Mouse (Mus musculus) neural tube, embryonic 13.5 days (tissue): ENCODE data around the gene Phtf1. TPM values are rescaled to one million over a fixed set of nuclear protein-coding genes. Genes with fewer than 3 reads are reported as not detected.

Experiments
- ATAC-seq: fragments of 200-750 bp; cut with Nextera tagmentation; 2 replicates; pipeline ENCODE4 v1.8.0; 2017; ENCODE audit warnings: low read depth, mild to moderate bottlenecking, moderate TSS enrichment, moderate library complexity
- H3K27ac ChIP-seq: fragments of 300-500 bp; sonication (generic); replicated peaks from 2 replicates; pipeline ENCODE4 v1.5.1; 2015; ENCODE audit warnings: moderate library complexity, mild to moderate bottlenecking, inconsistent platforms
- H3K27me3 ChIP-seq: fragments of 300-500 bp; sonication (generic); 2 replicates; pipeline ENCODE4 v1.6.1; 2015; ENCODE audit warnings: mild to moderate bottlenecking, inconsistent platforms
- H3K36me3 ChIP-seq: fragments of 300-500 bp; sonication (generic); 2 replicates; pipeline ENCODE4 v1.6.1; 2015; ENCODE audit warnings: mild to moderate bottlenecking, inconsistent platforms
- H3K4me1 ChIP-seq: fragments of 300-500 bp; sonication (generic); replicated peaks from 2 replicates; pipeline ENCODE4 v1.6.1; 2015; ENCODE audit warnings: inconsistent platforms
- H3K4me2 ChIP-seq: fragments of 300-500 bp; sonication (generic); 2 replicates; pipeline ENCODE4 v1.6.1; 2015; ENCODE audit warnings: inconsistent platforms, mild to moderate bottlenecking, moderate library complexity
- H3K4me3 ChIP-seq: fragments of 300-500 bp; sonication (generic); 2 replicates; pipeline ENCODE4 v1.5.1; 2015; ENCODE audit warnings: mild to moderate bottlenecking, inconsistent platforms
- H3K9ac ChIP-seq: fragments of 300-500 bp; sonication (generic); 2 replicates; pipeline ENCODE4 v1.6.1; 2015; ENCODE audit warnings: moderate library complexity, mild to moderate bottlenecking, inconsistent platforms
- H3K9me3 ChIP-seq: fragments of 300-500 bp; sonication (generic); 2 replicates; pipeline ENCODE4 v1.6.1; 2016; ENCODE audit warnings: inconsistent platforms
- WGBS: fragments of 180-500 bp; shearing (Covaris S2); methylation state at CpG from one replicate; pipeline ENCODE4 v1.1.7; 2015; 5-methylcytosine and 5-hydroxymethylcytosine counted together
- polyA plus RNA-seq: library from polyadenylated mRNA; unstranded; fragments of >200 nt; fragmentation: Nextera tagmentation; extraction: Ambion mirVana; gene quantifications from 2 replicates; pipeline ENCODE4 v1.2.1, GENCODE M21; 2015

Gene Phtf1
- 28.6 and 30.4 TPM in 2 replicates for polyA plus RNA-seq

DNA sequence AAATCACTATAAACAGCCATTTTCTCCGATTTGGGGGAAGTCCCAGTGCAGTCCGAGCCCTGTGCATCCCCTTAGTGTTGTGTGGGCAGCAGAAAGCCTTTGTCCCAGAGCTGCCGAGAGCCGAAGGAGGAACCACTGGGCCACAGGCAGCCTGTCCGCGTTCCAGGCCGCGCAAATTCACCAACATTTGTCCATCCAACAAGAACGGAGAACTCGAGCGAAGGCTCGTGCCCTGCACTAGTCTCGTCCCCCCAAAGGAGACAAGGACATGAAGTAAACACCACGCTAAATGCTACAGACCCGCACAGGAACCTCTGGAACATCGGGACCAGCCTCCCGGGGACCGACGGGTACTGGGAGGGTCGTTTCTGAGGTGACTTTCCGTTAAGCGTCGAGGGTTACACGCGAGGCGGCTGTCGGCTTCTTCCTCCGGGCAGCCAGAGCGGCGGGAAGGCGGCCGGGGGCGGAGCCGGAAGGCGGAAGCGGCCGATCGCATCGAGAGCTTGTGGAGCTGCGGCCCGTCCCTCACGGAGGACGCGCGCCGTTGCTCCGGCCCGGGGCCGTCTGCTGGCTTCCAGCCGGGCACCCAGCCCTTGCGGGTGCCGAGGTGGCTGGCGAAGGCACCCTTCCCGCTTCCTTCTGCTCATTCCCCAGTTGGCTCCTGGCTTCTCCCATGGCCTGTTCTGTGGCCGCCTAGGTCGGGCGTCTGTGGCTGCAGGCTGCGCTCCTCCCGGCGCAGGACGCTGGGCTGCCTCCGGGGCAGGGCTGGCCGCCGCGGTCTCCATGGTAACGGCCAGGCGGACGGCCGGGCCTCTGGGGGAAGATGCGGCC, at the start of gene Phtf1:
Gene Phtf1 (plus strand): TSS at position 250 of the 831 bp plus-strand sequence.
- H3K4me3 ChIP-seq, result peak within 1 kb of the TSS; percentile 87
- H3K4me2 ChIP-seq, result peak within 1 kb of the TSS; percentile 81
- peak; percentile 97 for ATAC-seq
- under 1% methylated on average over 69 of the region's 70 CpGs for WGBS
- H3K9ac ChIP-seq, result peak within 1 kb of the TSS; percentile 97
- peak within 1 kb of the TSS; percentile 98 for H3K27ac ChIP-seq
- H3K4me1 ChIP-seq, result peaks cover 31% of the 10 kb centered on the region
- H3K36me3 ChIP-seq, result peaks cover 23% of the 10 kb centered on the region
- no peaks in the 10 kb centered on the region for H3K27me3 ChIP-seq
- H3K9me3 ChIP-seq, result no peaks in the 10 kb centered on the region

DNA sequence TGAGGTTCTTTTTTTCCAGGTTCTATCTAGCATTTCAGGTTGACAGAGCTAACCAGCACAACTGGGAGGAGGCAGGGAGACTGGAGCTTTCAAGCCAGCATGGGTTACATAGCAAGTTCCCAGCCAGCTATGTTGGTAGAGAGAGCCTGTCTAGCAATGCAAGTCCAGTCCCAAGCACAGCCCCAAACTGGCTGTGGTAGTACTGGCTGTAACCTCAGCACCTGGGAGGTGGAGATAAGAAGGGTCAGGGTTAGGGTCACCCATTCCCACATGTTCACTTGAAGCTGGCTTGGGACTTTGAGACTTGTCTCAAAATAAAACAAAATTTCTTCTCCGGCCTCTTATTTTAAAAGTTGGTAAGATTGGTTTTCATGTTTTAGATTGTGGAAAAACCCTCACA, 47.8 kb upstream of the Phtf1 start:
- 95% methylated on average over 1 of the region's 1 CpGs for WGBS
- no peak overlapping the region for H3K4me2 ChIP-seq
- H3K36me3 ChIP-seq, result no peaks in the 10 kb centered on the region
- H3K4me3 ChIP-seq, result no peak overlapping the region
- H3K4me1 ChIP-seq, result peaks cover 55% of the 10 kb centered on the region
- no peak overlapping the region for H3K9ac ChIP-seq
- H3K27ac ChIP-seq, result no peak overlapping the region
- no peak for ATAC-seq
- H3K9me3 ChIP-seq, result no peaks in the 10 kb centered on the region
- no peaks in the 10 kb centered on the region for H3K27me3 ChIP-seq

DNA sequence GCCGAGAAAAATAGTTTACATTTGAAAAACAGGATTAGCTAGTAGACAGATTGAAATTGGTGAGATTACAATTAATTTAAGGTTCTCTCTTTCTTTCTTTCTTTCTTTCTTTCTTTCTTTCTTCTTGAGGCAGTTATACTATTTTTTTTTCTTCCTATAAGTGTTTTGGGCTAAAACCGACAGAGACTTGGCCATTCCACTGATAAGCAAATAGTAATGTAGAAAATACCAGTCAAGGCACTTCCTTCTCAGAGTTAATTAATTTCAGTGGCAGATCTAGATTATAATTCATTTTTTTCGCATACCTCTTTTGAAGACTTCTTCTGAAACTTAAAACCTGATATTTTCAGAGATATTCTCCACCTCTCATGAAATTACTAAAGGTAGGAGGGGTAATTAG, 42.6 kb upstream of the Phtf1 start:
- 65% methylated on average over 3 of the region's 3 CpGs for WGBS
- H3K27ac ChIP-seq, result no peak overlapping the region
- H3K9me3 ChIP-seq, result no peaks in the 10 kb centered on the region
- no peak overlapping the region for H3K9ac ChIP-seq
- no peak overlapping the region for H3K4me3 ChIP-seq
- H3K27me3 ChIP-seq, result no peaks in the 10 kb centered on the region
- no peak overlapping the region for H3K4me2 ChIP-seq
- peaks cover 13% of the 10 kb centered on the region; the same call in 1 of the 2 replicates for H3K36me3 ChIP-seq
- H3K4me1 ChIP-seq, result peaks cover 40% of the 10 kb centered on the region
- no peak for ATAC-seq

DNA sequence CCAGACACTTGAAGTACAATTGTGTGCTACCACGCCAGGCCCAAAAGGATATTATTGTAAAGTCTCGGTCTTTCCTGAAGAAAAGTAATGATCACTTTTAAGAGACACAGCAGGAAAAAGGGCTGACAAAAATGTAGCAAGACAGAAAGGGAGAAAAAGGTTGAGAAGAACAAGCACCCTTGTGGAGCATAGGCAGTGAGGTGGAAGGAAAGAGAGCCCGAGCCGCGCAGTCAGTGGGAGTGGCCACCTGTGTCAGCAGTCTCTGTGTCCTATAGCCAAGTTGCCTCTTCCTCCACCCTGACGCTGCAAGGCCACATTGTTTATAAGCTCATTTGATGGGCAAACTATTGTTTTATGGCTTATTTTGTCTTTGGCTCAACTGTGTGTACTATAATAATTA, 40.4 kb upstream of the Phtf1 start:
- Histone ChIP-seq H3K27ac (peak overlapping the region; percentile 42; the same call in 1 of the 2 replicates), H3K36me3 (peaks cover 28% of the 10 kb centered on the region), H3K4me3 (no peak overlapping the region), H3K27me3 (no peaks in the 10 kb centered on the region), H3K9ac (no peak overlapping the region), H3K4me2 (no peak overlapping the region), H3K4me1 (peaks cover 30% of the 10 kb centered on the region), H3K9me3 (no peaks in the 10 kb centered on the region)
- no peak for ATAC-seq
- 47% methylated on average over 6 of the region's 6 CpGs for WGBS

DNA sequence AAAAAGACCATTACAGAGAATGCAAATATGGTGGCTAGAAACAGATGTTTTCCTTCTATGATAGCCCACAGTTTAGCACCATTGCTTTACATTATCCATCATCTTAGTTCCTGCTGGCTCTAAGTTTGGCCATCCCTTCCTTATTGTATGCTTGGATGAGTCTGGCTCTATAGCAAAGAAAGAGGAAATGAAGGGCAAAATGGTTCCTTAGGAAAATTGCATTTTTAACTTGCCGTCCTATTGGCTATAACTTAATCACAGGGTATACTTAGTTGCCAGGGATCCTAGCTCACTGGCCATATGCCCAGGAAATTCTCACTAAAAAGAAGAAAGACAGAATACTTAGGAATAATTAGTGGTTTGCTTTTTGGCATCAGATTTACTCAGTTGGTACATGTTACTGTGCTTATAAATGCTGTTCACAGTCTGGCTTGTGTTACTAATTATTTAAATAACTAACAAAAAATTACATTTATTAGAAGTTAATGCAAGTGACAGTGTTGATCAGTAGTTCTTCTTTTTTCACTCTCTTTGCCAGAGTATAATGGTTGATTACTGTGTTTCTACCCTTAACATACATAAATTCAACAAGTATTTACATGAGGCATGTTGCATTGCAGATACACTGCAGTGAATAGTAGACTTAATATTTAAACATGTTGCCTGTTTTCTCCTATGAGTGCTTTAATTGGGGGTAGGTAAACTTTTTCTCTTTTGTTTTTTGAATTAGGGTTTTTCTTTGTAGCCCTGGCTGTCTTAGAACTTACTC, 22.9 kb upstream of the Phtf1 start:
- Histone ChIP-seq H3K36me3 (no peaks in the 10 kb centered on the region), H3K9ac (no peak overlapping the region), H3K4me1 (no peaks in the 10 kb centered on the region), H3K4me2 (no peak overlapping the region), H3K4me3 (no peak overlapping the region), H3K27ac (no peak overlapping the region), H3K9me3 (no peaks in the 10 kb centered on the region), H3K27me3 (no peaks in the 10 kb centered on the region)
- 81% methylated on average over 1 of the region's 1 CpGs for WGBS
- no peak for ATAC-seq

DNA sequence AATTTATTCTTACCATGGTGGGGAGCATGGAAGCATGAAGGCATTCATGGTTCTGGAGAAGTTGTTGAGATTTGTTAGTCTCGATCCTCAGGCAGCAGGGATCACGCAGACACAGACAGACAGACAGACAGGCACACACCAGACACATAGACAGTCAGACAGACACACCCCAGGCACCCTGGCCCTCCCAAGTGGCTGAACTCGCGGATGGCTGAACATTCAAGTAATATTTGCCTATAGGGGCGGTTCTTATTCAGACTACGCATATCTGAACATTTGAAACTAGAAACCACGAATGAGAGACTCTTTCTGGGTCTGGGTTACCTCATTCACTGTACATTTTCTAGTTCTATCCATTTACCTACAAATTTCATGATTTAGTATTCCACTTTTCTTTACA, 19.2 kb upstream of the Phtf1 start:
- no peak overlapping the region for H3K4me2 ChIP-seq
- H3K27ac ChIP-seq, result no peak overlapping the region
- H3K9ac ChIP-seq, result no peak overlapping the region
- ATAC-seq, result no peak
- H3K36me3 ChIP-seq, result no peaks in the 10 kb centered on the region
- no peak overlapping the region for H3K4me3 ChIP-seq
- WGBS, result 90% methylated on average over 7 of the region's 7 CpGs
- no peaks in the 10 kb centered on the region for H3K4me1 ChIP-seq
- no peaks in the 10 kb centered on the region for H3K27me3 ChIP-seq
- H3K9me3 ChIP-seq, result no peaks in the 10 kb centered on the region

DNA sequence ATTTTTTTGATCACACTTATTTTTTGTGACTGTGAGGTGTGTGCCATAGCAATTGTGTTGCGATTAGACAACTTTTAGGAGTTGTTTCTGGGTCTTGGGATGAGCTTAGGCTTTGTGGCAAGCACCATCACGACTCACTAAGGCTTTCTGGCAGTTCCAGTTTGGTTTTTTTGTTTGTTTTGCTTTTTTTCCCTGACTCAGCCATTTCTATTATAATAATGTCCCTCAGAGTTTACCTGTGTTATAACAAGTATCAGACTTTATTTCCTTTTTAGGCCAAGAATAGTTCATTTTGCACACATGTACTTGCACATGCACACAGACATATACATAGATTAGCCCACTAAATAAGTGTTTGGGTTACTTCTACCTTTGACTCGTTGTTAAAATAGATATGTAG, 7.3 kb upstream of the Phtf1 start:
- H3K9me3 ChIP-seq, result no peaks in the 10 kb centered on the region
- WGBS, result 91% methylated on average over 3 of the region's 3 CpGs
- ATAC-seq, result no peak
- no peak overlapping the region for H3K4me2 ChIP-seq
- no peaks in the 10 kb centered on the region for H3K27me3 ChIP-seq
- H3K9ac ChIP-seq, result no peak overlapping the region
- no peaks in the 10 kb centered on the region for H3K4me1 ChIP-seq
- H3K4me3 ChIP-seq, result no peak overlapping the region
- peaks cover 36% of the 10 kb centered on the region for H3K36me3 ChIP-seq
- no peak overlapping the region for H3K27ac ChIP-seq

DNA sequence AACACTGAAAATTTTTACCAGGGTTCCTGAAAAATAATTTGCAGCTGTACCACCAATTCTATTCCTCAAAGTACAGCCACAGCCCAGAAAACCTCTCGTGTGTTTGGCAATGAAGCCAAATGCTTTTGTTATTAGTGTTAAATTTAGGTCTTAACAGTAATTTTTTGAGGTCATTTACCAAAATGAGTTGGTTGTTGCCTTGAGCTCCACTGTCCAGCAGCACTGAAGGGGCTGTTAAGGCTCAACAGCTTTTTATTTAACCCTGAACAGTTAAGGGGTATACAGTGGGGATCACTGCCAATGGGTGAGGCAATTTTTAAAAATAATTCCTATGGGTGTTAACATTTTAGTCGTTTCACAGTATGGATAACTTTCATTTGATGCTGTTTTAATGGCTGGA, 679 bp upstream of the Phtf1 start:
- H3K4me3 ChIP-seq, result peak overlapping the region; percentile 87
- WGBS, result 23% methylated on average over 2 of the region's 2 CpGs
- H3K4me2 ChIP-seq, result peak overlapping the region; percentile 81
- H3K36me3 ChIP-seq, result peaks cover 26% of the 10 kb centered on the region
- H3K9me3 ChIP-seq, result no peaks in the 10 kb centered on the region
- H3K4me1 ChIP-seq, result peaks cover 31% of the 10 kb centered on the region
- no peaks in the 10 kb centered on the region for H3K27me3 ChIP-seq
- ATAC-seq, result no peak
- peak overlapping the region; percentile 98 for H3K27ac ChIP-seq
- H3K9ac ChIP-seq, result peak overlapping the region; percentile 97

DNA sequence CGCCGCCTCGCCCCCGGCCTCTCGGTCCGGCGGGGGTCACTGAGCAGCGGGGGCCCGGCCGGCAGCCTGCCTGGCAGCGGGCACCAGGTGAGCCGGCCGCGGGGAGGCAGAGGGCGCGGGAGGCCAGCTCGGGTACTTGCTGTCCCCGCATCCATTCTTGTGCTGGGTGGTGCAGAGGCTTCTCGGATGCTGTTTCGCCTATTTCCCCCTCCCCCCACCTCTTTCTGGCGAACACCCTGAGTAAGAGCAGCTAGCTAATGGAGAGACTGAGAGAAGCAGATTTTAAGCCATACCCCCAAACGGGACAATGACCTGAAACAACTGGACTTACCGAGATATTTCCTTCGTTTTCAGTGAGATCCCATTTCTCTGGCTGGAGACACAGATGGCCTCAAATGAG, 791 bp downstream of the Phtf1 start:
- Histone ChIP-seq H3K27me3 (no peaks in the 10 kb centered on the region), H3K27ac (peak overlapping the region; percentile 98), H3K36me3 (peaks cover 28% of the 10 kb centered on the region), H3K9me3 (no peaks in the 10 kb centered on the region), H3K9ac (peak overlapping the region; percentile 97), H3K4me3 (peak overlapping the region; percentile 87), H3K4me2 (peak overlapping the region; percentile 81), H3K4me1 (peaks cover 31% of the 10 kb centered on the region)
- peak; percentile 90 for ATAC-seq
- WGBS, result under 1% methylated on average over 24 of the region's 24 CpGs

DNA sequence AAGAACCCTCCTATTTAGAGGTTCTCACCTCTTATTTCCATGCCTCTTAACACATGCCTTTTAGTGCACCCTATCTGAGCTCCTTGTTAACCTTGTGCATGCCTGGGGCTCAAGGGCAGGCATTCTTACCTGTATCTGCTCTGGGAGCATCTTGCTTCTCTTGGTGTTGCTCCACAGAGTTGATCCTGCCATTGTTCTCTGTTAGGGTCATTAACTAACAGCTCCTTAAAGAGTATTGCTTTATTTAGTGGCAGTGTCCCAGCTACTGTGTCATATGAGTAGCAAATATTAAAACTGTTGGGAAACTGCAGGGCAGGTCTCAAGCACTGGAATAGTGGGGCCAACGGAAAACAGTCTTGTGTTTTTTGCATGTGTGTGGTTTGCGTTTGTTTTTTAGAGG, 3.2 kb downstream of the Phtf1 start:
- 98% methylated on average over 2 of the region's 2 CpGs for WGBS
- H3K27me3 ChIP-seq, result no peaks in the 10 kb centered on the region
- no peak overlapping the region for H3K4me2 ChIP-seq
- H3K9ac ChIP-seq, result no peak overlapping the region
- H3K4me1 ChIP-seq, result peaks cover 31% of the 10 kb centered on the region
- H3K4me3 ChIP-seq, result no peak overlapping the region
- no peaks in the 10 kb centered on the region for H3K9me3 ChIP-seq
- peaks cover 30% of the 10 kb centered on the region for H3K36me3 ChIP-seq
- no peak overlapping the region for H3K27ac ChIP-seq
- no peak for ATAC-seq

DNA sequence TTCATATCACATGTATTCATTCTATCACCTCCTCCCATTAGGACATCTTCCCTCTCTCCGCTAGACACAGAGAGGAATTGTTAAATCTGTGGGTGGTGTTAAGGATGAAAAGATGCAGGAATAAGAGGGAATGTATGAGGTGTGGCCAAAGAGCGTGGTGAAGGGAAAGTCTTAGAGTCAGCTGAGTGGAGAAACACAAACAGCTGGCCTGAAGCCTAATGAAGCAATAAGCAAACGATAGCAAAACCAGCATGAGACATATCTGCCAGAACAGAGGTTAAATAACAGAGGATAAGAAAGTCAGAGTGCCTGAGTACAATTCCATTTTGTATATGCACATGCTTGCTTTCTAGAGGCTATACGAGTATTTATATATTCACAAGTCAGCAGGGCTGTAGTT, 16.6 kb downstream of the Phtf1 start:
- no peaks in the 10 kb centered on the region for H3K4me1 ChIP-seq
- H3K9ac ChIP-seq, result no peak overlapping the region
- H3K36me3 ChIP-seq, result peaks cover 75% of the 10 kb centered on the region
- WGBS, result 78% methylated on average over 4 of the region's 4 CpGs
- no peaks in the 10 kb centered on the region for H3K27me3 ChIP-seq
- ATAC-seq, result no peak
- no peak overlapping the region for H3K4me2 ChIP-seq
- H3K4me3 ChIP-seq, result no peak overlapping the region
- no peaks in the 10 kb centered on the region for H3K9me3 ChIP-seq
- no peak overlapping the region for H3K27ac ChIP-seq

DNA sequence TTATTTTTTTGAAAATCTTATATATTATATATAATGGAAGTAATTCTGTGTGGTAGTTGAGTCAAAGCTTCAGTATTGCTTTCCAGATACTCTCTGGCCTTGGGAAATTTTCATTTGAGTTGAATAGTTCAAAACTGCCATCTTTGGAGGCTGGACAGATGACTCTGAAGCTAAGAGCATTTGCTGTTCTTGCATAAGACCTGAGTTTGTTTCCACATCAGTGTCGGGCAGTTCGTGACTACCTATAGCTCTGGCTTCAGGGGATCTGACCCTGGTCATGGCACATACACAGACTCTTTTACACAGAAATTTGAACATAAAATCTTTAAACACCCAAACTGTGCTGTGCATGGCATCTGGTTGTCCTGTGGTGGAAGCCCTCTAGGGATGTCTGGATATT, 17.3 kb downstream of the Phtf1 start:
- WGBS, result 96% methylated on average over 2 of the region's 2 CpGs
- Histone ChIP-seq H3K9me3 (no peaks in the 10 kb centered on the region), H3K9ac (no peak overlapping the region), H3K27me3 (no peaks in the 10 kb centered on the region), H3K4me2 (no peak overlapping the region), H3K4me3 (no peak overlapping the region), H3K27ac (no peak overlapping the region), H3K4me1 (no peaks in the 10 kb centered on the region), H3K36me3 (peaks cover 75% of the 10 kb centered on the region)
- no peak for ATAC-seq
